Mouse (Mus musculus) liver (tissue): ENCODE measurements around the gene Anks1.

ENCODE experiments used
- DNase-seq: peaks from one replicate; pipeline ENCODE4 v3.0.0-alpha.2; 2020; ENCODE audit warnings: mixed read lengths

Anks1 gene

GRCm38 (mm10) chr17:28026111-28026872 lies 117.2 kb downstream of the Anks1 start:
- DNase-seq = no peak

- no peak for DNase-seq
Observed at GRCm38 (mm10) chr17:28027197-28027596, 118.1 kb downstream of the Anks1 start.

- DNase-seq = no peak
Observed at GRCm38 (mm10) chr17:28028236-28028635, 119.1 kb downstream of the Anks1 start.

GRCm38 (mm10) chr17:28029308-28029707 lies 120.2 kb downstream of the Anks1 start:
- DNase-seq = no peak

- DNase-seq = no peak
Observed at GRCm38 (mm10) chr17:28030446-28030845, 121.3 kb downstream of the Anks1 start.

GRCm38 (mm10) chr17:28031281-28031941 lies 122.3 kb downstream of the Anks1 start:
- DNase-seq = no peak

- DNase-seq = no peak
Observed at GRCm38 (mm10) chr17:28032219-28032618, 123.1 kb downstream of the Anks1 start.

GRCm38 (mm10) chr17:28033046-28033580 lies 124.0 kb downstream of the Anks1 start:
- DNase-seq = no peak

GRCm38 (mm10) chr17:28034986-28035385 lies 125.9 kb downstream of the Anks1 start:
- no peak for DNase-seq

GRCm38 (mm10) chr17:28036813-28037756 lies 128.0 kb downstream of the Anks1 start:
- no peak for DNase-seq

GRCm38 (mm10) chr17:28040620-28041019 lies 131.5 kb downstream of the Anks1 start:
- DNase-seq = peak; percentile 23

GRCm38 (mm10) chr17:28041298-28041697 lies 132.2 kb downstream of the Anks1 start:
- DNase-seq = no peak

GRCm38 (mm10) chr17:28042299-28042771 lies 133.2 kb downstream of the Anks1 start:
- DNase-seq = no peak

GRCm38 (mm10) chr17:28047017-28047416 lies 137.9 kb downstream of the Anks1 start:
- no peak for DNase-seq

- DNase-seq = no peak
Observed at GRCm38 (mm10) chr17:28047520-28047919, 138.4 kb downstream of the Anks1 start.

- DNase-seq = peak; percentile 55
Observed at GRCm38 (mm10) chr17:28048425-28048824, 139.3 kb downstream of the Anks1 start.

GRCm38 (mm10) chr17:28050210-28050609 lies 141.1 kb downstream of the Anks1 start:
- no peak for DNase-seq

GRCm38 (mm10) chr17:28052293-28052863 lies 143.3 kb downstream of the Anks1 start:
- no peak for DNase-seq

GRCm38 (mm10) chr17:28058346-28058745 lies 149.2 kb downstream of the Anks1 start:
- no peak for DNase-seq

GRCm38 (mm10) chr17:28060681-28061080 lies 151.6 kb downstream of the Anks1 start:
- DNase-seq = no peak

GRCm38 (mm10) chr17:28061472-28061871 lies 152.4 kb downstream of the Anks1 start:
- DNase-seq = no peak

GRCm38 (mm10) chr17:28062710-28063109 lies 153.6 kb downstream of the Anks1 start:
- DNase-seq = no peak
